ENCODE assay signal across 19 mouse cellular contexts in the genomic region with DNA sequence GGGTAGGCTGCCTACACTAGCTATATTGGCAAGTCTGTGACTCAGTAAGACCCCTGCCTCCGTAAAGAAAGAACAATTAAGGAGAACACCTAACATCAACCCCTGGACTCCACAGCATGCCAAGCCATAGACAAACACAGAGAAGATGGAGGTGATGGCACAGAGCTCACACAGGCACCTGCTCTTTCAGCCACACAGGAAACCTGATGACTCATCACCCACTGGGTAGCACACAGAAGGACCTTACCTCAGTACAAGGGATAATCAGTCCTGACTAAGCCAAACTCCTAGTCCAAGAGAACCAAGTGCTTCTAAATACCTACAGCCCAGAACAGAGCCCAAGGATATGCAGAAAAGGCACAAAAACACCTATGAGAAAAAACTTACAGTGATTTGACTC. TPM values are rescaled to one million over a fixed set of nuclear protein-coding genes. Genes with fewer than 3 reads are reported as not detected.
DNase-seq lines count a peak whose midpoint lies in the region; ATAC-seq and TF ChIP-seq lines count a peak whose summit lies in the region.
"Had no signal": no experiment of that assay in that cellular context is flagged by ENCODE, and none has a peak within 500 bp of the region (broad histone marks: within the 10 kb centered on the region; RNA-seq: fewer than 3 reads in every experiment).

No protein-coding gene starts in this region.

- no peaks in the 10 kb centered on the region for H3K9me3 ChIP-seq in intestine, embryonic 14.5 days (ENCODE audit: control insufficient read depth, low read length)
- H3K9me3 ChIP-seq in intestine, embryonic 15.5 days: no peaks in the 10 kb centered on the region
- no peaks in the 10 kb centered on the region for H3K9me3 ChIP-seq in CH12.LX (replicated peaks; ENCODE audit: low read length)
- H3K9me3 ChIP-seq: embryonic facial prominence, embryonic 12.5 days; forebrain, embryonic 15.5 days; heart, embryonic 10.5 days; heart, embryonic 15.5 days; hindbrain, embryonic 13.5 days had no signal

- no peak overlapping the region for H3K4me2 ChIP-seq in intestine, embryonic 14.5 days (ENCODE audit: low read length)
- H3K4me2 ChIP-seq in intestine, embryonic 15.5 days (replicated peaks): no peak overlapping the region
- H3K4me2 ChIP-seq in CH12.LX (ENCODE audit: insufficient read depth, low read depth, poor library complexity, severe bottlenecking): no peak overlapping the region
- H3K4me2 ChIP-seq: embryonic facial prominence, embryonic 12.5 days; forebrain, embryonic 15.5 days; heart, embryonic 15.5 days; hindbrain, embryonic 13.5 days had no signal

- peak; percentile 32 for DNase-seq in cerebellum, adult 11-12 months
- no peak for DNase-seq in cerebellum, postnatal 10 days
- DNase-seq in intestine, embryonic 14.5 days (ENCODE audit: low spot score): peak; percentile 10
- peak; percentile 7 for DNase-seq in CH12.LX (ENCODE audit: extremely low read depth)
- peak; percentile 37 for DNase-seq in cerebellum, adult 9-10 months
- no peak for DNase-seq in thymus, postnatal 14 days
- no peak for DNase-seq in left cerebral cortex, postnatal 10 days (ENCODE audit: extremely low spot score in 1 of 2, low spot score in 2 of 2)
- DNase-seq: adrenal gland, postnatal 10 days; gastrocnemius, postnatal 36 days; heart, adult 18-20 months; heart, postnatal 14 days had no signal

- H3K9ac ChIP-seq in intestine, embryonic 14.5 days (ENCODE audit: low read length): no peak overlapping the region
- no peak overlapping the region for H3K9ac ChIP-seq in intestine, embryonic 15.5 days
- H3K9ac ChIP-seq in CH12.LX (ENCODE audit: insufficient read depth, low read depth): no peak overlapping the region
- H3K9ac ChIP-seq: embryonic facial prominence, embryonic 12.5 days; forebrain, embryonic 15.5 days; heart, embryonic 15.5 days; hindbrain, embryonic 13.5 days had no signal

- H3K4me3 ChIP-seq in intestine, embryonic 14.5 days (ENCODE audit: low read depth, low read length): no peak overlapping the region
- H3K4me3 ChIP-seq in intestine, embryonic 15.5 days (replicated peaks): no peak overlapping the region
- no peak overlapping the region for H3K4me3 ChIP-seq in CH12.LX (replicated peaks in 1 of 3; ENCODE audit: low read depth in 2 of 3, low read length in 2 of 3, poor library complexity in 1 of 3)
- H3K4me3 ChIP-seq: embryonic facial prominence, embryonic 12.5 days; forebrain, embryonic 15.5 days; heart, embryonic 10.5 days; heart, embryonic 15.5 days; hindbrain, embryonic 13.5 days had no signal

- WGBS in intestine, embryonic 14.5 days: 86% methylated on average over 1 of the region's 1 CpGs
- 88% methylated on average over 1 of the region's 1 CpGs for WGBS in intestine, embryonic 15.5 days

- intact Hi-C loops in left cerebral cortex, postnatal 10 days (cut with DNase I): no loop called here

- no peak for TF ChIP-seq RAD21 in CH12.LX (IDR thresholded peaks at IDR 0.05; ENCODE audit: low read depth, low read length)

- H3K36me3 ChIP-seq in intestine, embryonic 14.5 days (ENCODE audit: control insufficient read depth, insufficient read depth, low read length): no peaks in the 10 kb centered on the region
- no peaks in the 10 kb centered on the region for H3K36me3 ChIP-seq in intestine, embryonic 15.5 days
- H3K36me3 ChIP-seq in CH12.LX (replicated peaks in 1 of 2; ENCODE audit: control insufficient read depth in 1 of 2, insufficient read depth in 1 of 2, low read length in 1 of 2): peaks cover 0 to 16% of the 10 kb centered on the region in 2 experiments
- H3K36me3 ChIP-seq: embryonic facial prominence, embryonic 12.5 days; forebrain, embryonic 15.5 days; heart, embryonic 10.5 days; heart, embryonic 15.5 days; hindbrain, embryonic 13.5 days had no signal

- dilution Hi-C loops in CH12.LX (cut with MboI; ENCODE audit: extremely low pct_ligation_motif_present, extremely low pct_unique_long_range_greater_than_20kb, low sequenced_read_pairs): no loop called here

- in situ Hi-C loops in CH12.LX (cut with MboI; ENCODE audit: low pct_ligation_motif_present, low pct_unique_long_range_greater_than_20kb, low sequenced_read_pairs): no loop called here

- H3K27ac ChIP-seq in intestine, embryonic 14.5 days (ENCODE audit: low read depth): no peak overlapping the region
- no peak overlapping the region for H3K27ac ChIP-seq in intestine, embryonic 15.5 days
- H3K27ac ChIP-seq in CH12.LX (ENCODE audit: insufficient read depth, low read depth): no peak overlapping the region
- H3K27ac ChIP-seq: embryonic facial prominence, embryonic 12.5 days; forebrain, embryonic 15.5 days; heart, embryonic 10.5 days; heart, embryonic 15.5 days; hindbrain, embryonic 13.5 days; hindbrain, postnatal 0 days had no signal

- H3K79me2 ChIP-seq in CH12.LX (replicated peaks; ENCODE audit: control insufficient read depth, extremely low read depth, insufficient read depth, poor library complexity, severe bottlenecking): no peaks in the 10 kb centered on the region; the same call in 1 of the 2 replicates

- TF ChIP-seq EP300 in CH12.LX (IDR thresholded peaks at IDR 0.05; ENCODE audit: low read length): no peak

- no peaks in the 10 kb centered on the region for H3K4me1 ChIP-seq in intestine, embryonic 14.5 days (replicated peaks; ENCODE audit: control insufficient read depth, insufficient read depth, low read length)
- H3K4me1 ChIP-seq in intestine, embryonic 15.5 days (replicated peaks): no peaks in the 10 kb centered on the region
- H3K4me1 ChIP-seq in CH12.LX (ENCODE audit: control insufficient read depth in 1 of 2, insufficient read depth in 2 of 2): peaks cover 4 to 16% of the 10 kb centered on the region in 2 experiments; a peak in 3 of 4 replicates
- H3K4me1 ChIP-seq: embryonic facial prominence, embryonic 12.5 days; heart, embryonic 10.5 days; heart, embryonic 15.5 days had no signal

- no peak for TF ChIP-seq CTCF in CH12.LX (conservative IDR thresholded peaks at IDR 0.05 in 1 of 2, IDR thresholded peaks at IDR 0.05 in 1 of 2; ENCODE audit: low read depth in 2 of 2, low read length in 2 of 2)

- no peak for TF ChIP-seq POLR2A in CH12.LX (IDR thresholded peaks at IDR 0.05; ENCODE audit: low read depth, low read length)

- H3K27me3 ChIP-seq in intestine, embryonic 14.5 days (replicated peaks; ENCODE audit: control insufficient read depth, insufficient read depth, low read length): no peaks in the 10 kb centered on the region
- no peaks in the 10 kb centered on the region for H3K27me3 ChIP-seq in intestine, embryonic 15.5 days (replicated peaks)
- H3K27me3 ChIP-seq in CH12.LX (replicated peaks): no peaks in the 10 kb centered on the region
- H3K27me3 ChIP-seq: embryonic facial prominence, embryonic 12.5 days; forebrain, embryonic 15.5 days; heart, embryonic 15.5 days; hindbrain, embryonic 13.5 days had no signal

- no peak for ATAC-seq in intestine, embryonic 14.5 days (replicated peaks; ENCODE audit: low FRiP score, low TSS enrichment, low read depth)
- no peak for ATAC-seq in intestine, embryonic 15.5 days
- ATAC-seq: forebrain, embryonic 15.5 days; hindbrain, postnatal 0 days; intestine, embryonic 16.5 days had no signal

TF ChIP-seq in CH12.LX, 34 proteins besides CTCF, POLR2A, EP300 and RAD21:
- TF ChIP-seq SIN3A (IDR thresholded peaks at IDR 0.05; ENCODE audit: low read length) (no peak), MAFK (IDR thresholded peaks at IDR 0.05; ENCODE audit: insufficient replicate concordance, low read length) (0 out of 2 replicates have a peak, but pooled peaks have one; percentile 25)

RNA-seq across cellular contexts. Expression of a gene that starts 50.2 kb away (rescaled TPM):
- polyA plus RNA-seq in intestine, embryonic 14.5 days (2014; fragmentation: Nextera tagmentation; extraction: Ambion mirVana): 33.9 and 35.2 TPM in 2 replicates
- polyA plus RNA-seq in intestine, embryonic 15.5 days (2015; fragmentation: Nextera tagmentation; extraction: Ambion mirVana): 26.0 and 30.4 TPM in 2 replicates
- total RNA-seq in CH12.LX (2012; rRNA removed) (9.5 and 11.3 TPM in 2 replicates), CH12.LX (2014; rRNA removed) (8.7 and 13.3 TPM in 2 replicates)
- 13.7 and 14.9 TPM in 2 replicates for polyA plus RNA-seq in CH12.LX (2012; ENCODE audit: insufficient read length, low read depth)
- 10 to 100 TPM; 17.8 to 18.5 TPM for total RNA-seq in left cerebral cortex, postnatal 10 days (2021)

Comparison
In these comparisons a context has a peak if more than half of its experiments do, and no peak if none do; other contexts are left out.
1. DNase-seq: peak in cerebellum, adult 11-12 months (single experiment), intestine, embryonic 14.5 days (single experiment), CH12.LX (single experiment) and cerebellum, adult 9-10 months (single experiment); none in cerebellum, postnatal 10 days (0 of 2), thymus, postnatal 14 days (single experiment) and left cerebral cortex, postnatal 10 days (0 of 2).